In genomic region chr19:3282572-3283467, GRCm38 (mm10) we compare ENCODE assay signal across 8 mouse cellular contexts. TPM values are rescaled to one million over a fixed set of nuclear protein-coding genes. Genes with fewer than 3 reads are reported as not detected.
DNase-seq lines count a peak whose midpoint lies in the region; ATAC-seq lines count a peak whose summit lies in the region.

Gene Mrpl21, plus strand, starts transcription at chr19:3282901.
Gene Ighmbp2, minus strand, starts transcription at chr19:3283017.

- DNase-seq in NIH3T3 (ENCODE audit: low read depth), result peak; percentile 98
- DNase-seq in cerebellum, postnatal 10 days, result peak; percentile 94
- DNase-seq in frontal cortex, postnatal 10 days (ENCODE audit: low spot score in 2 of 2), result peak; percentile 89 to 92
- peak; percentile 94 to 95 for DNase-seq in layer of hippocampus, postnatal 14 days (ENCODE audit: low spot score in 2 of 2)
- peak; percentile 87 for DNase-seq in lung, postnatal 14 days
- DNase-seq in retina, adult 2 months (ENCODE audit: low read depth, low spot score), result peak; percentile 94
- peak; percentile 76 to 81 for DNase-seq in thymus, postnatal 36 days

- ATAC-seq in hindbrain, embryonic 12.5 days (ENCODE audit: low FRiP score), result peak; percentile 94

- H3K4me1 ChIP-seq in hindbrain, embryonic 12.5 days, result peaks cover 20% of the 10 kb centered on the region

- H3K4me3 ChIP-seq in hindbrain, embryonic 12.5 days, result peak within 1 kb of the TSS; percentile 80

- H3K9ac ChIP-seq in hindbrain, embryonic 12.5 days, result peak within 1 kb of the TSS; percentile 82

- WGBS in hindbrain, embryonic 12.5 days, result under 1% methylated on average over 49 of the region's 49 CpGs

- H3K27me3 ChIP-seq in hindbrain, embryonic 12.5 days, result no peaks in the 10 kb centered on the region

- peaks cover 47% of the 10 kb centered on the region for H3K36me3 ChIP-seq in hindbrain, embryonic 12.5 days

- no peaks in the 10 kb centered on the region for H3K9me3 ChIP-seq in hindbrain, embryonic 12.5 days (replicated peaks)

- peak within 1 kb of the TSS; percentile 67 for H3K4me2 ChIP-seq in hindbrain, embryonic 12.5 days (replicated peaks)

- peak within 1 kb of the TSS; percentile 66 for H3K27ac ChIP-seq in hindbrain, embryonic 12.5 days

RNA-seq across cellular contexts. Expression of gene Mrpl21, which starts in this region (rescaled TPM):
- polyA plus RNA-seq in hindbrain, embryonic 12.5 days (2016; fragmentation: Nextera tagmentation; extraction: Ambion mirVana), result 110 and 114 TPM in 2 replicates
- 10 to 100 TPM; 52.2 to 57.4 TPM for total RNA-seq in layer of hippocampus, postnatal 14 days (2021)

RNA-seq across cellular contexts. Expression of gene Ighmbp2, which starts in this region (rescaled TPM):
- polyA plus RNA-seq in hindbrain, embryonic 12.5 days (2016; fragmentation: Nextera tagmentation; extraction: Ambion mirVana), result 11.8 and 12.7 TPM in 2 replicates
- total RNA-seq in layer of hippocampus, postnatal 14 days (2021), result 10 to 100 TPM; 10.1 to 10.3 TPM

Comparison
In these comparisons a context has a peak if more than half of its experiments do, and no peak if none do; other contexts are left out.
1. Peak in every context shown above with its lines: DNase-seq, ATAC-seq, H3K4me3 ChIP-seq and H3K27ac ChIP-seq.